Mouse (Mus musculus) limb, embryonic 13.5 days (tissue): ENCODE measurements at regions not wholly inside any gene's neighbourhood (a gene's known extent, or its start where the extent isn't known, plus 50 kb on each side); places are given as distances from the start of the nearest gene placed in this dataset.
"Not testable (repeated sequence)": the region's sequence is repeated elsewhere in the genome, so short reads cannot be mapped to it uniquely, and the experiment has no call there.

Source experiments
- ATAC-seq: fragments of 200-750 bp; cut with Nextera tagmentation; 2 replicates; pipeline ENCODE4 v1.8.0; 2017; ENCODE audit warnings: low read depth, moderate number of reproducible peaks, moderate TSS enrichment; ENCODE audit not compliant: low FRiP score
- H3K27ac ChIP-seq: fragments of 300-500 bp; sonication (generic); 2 replicates; pipeline ENCODE4 v1.5.1; 2015; ENCODE audit warnings: inconsistent platforms, mild to moderate bottlenecking, moderate library complexity
- H3K27me3 ChIP-seq: fragments of 300-500 bp; sonication (generic); 2 replicates; pipeline ENCODE4 v1.6.1; 2015; ENCODE audit warnings: mild to moderate bottlenecking, inconsistent platforms
- H3K36me3 ChIP-seq: fragments of 300-500 bp; sonication (generic); 2 replicates; pipeline ENCODE4 v1.6.1; 2015; ENCODE audit warnings: inconsistent platforms, mild to moderate bottlenecking, moderate library complexity
- H3K4me1 ChIP-seq: fragments of 300-500 bp; sonication (generic); 2 replicates; pipeline ENCODE4 v1.6.1; 2015; ENCODE audit warnings: inconsistent platforms
- H3K4me2 ChIP-seq: fragments of 300-500 bp; sonication (generic); replicated peaks from 2 replicates; pipeline ENCODE4 v1.6.1; 2015; ENCODE audit warnings: inconsistent platforms, mild to moderate bottlenecking, moderate library complexity
- H3K4me3 ChIP-seq: fragments of 300-500 bp; sonication (generic); 2 replicates; pipeline ENCODE4 v1.5.1; 2015; ENCODE audit warnings: moderate library complexity, mild to moderate bottlenecking, inconsistent platforms
- H3K9ac ChIP-seq: fragments of 300-500 bp; sonication (generic); 2 replicates; pipeline ENCODE4 v1.6.1; 2015; ENCODE audit warnings: mild to moderate bottlenecking, inconsistent platforms
- H3K9me3 ChIP-seq: fragments of 300-500 bp; sonication (generic); 2 replicates; pipeline ENCODE4 v1.6.1; 2016; ENCODE audit warnings: inconsistent platforms
- WGBS: fragments of 180-500 bp; shearing (Covaris S2); methylation state at CpG from one replicate; pipeline ENCODE4 v1.1.7; 2015; 5-methylcytosine and 5-hydroxymethylcytosine counted together

DNA sequence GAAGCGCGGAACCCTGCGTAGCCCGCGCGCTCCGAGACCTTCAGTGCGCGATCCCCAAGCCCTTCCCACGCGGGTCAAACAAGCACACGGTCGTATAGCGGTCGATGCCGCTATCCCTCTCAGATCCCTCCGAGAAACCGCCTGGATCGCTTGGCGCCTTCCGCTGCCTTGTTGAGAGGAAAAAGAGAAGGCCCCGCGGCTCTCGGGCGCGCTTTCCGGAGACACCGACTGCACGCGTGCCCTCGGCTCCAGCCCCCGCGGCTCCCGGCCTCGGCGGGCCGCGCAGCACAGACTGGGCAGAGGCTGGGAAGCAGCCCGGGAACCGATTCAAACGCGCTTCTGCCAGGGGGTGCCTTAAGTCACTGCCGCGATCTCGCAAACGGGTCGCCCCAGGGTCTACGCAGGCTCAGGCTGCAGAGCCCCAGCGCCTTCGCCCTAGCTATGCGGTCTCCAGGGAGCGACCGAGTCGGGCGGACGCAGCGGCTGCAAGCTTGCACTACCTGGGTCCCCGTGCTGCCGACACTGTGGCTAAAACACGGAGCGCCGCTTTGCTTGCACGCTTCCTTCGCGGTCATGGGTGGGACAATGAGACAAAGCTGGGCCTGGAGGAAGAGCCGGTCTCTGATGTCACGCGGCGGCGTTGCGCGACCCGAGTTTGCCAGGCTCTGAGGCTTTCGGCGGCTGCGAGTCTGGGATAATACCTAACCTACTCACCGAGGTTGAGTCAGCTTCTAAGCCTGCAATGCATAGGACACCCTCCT is 87.3 kb downstream of the Crisp4 start:
- no peak overlapping the region for H3K27ac ChIP-seq
- peak; percentile 60 for ATAC-seq

GRCm38 (mm10) chr1:18057646-18058210 is 88.0 kb downstream of the Crisp4 start:
- ATAC-seq: peak; percentile 34; the same call in 1 of the 2 replicates
- WGBS: 2% methylated on average over 26 of the region's 26 CpGs
- no peak overlapping the region for H3K27ac ChIP-seq

More for the DNA sequence above, 87.3 kb downstream of the Crisp4 start:
- peaks cover 13% of the 10 kb centered on the region for H3K4me1 ChIP-seq
- no peaks in the 10 kb centered on the region for H3K9me3 ChIP-seq
- peak overlapping the region; percentile 98 for H3K4me2 ChIP-seq
- peak overlapping the region; percentile 63 for H3K4me3 ChIP-seq
- under 1% methylated on average over 77 of the region's 77 CpGs for WGBS
- peak overlapping the region; percentile 69 for H3K9ac ChIP-seq
- H3K36me3 ChIP-seq: no peaks in the 10 kb centered on the region
- peaks cover 48% of the 10 kb centered on the region for H3K27me3 ChIP-seq

DNA sequence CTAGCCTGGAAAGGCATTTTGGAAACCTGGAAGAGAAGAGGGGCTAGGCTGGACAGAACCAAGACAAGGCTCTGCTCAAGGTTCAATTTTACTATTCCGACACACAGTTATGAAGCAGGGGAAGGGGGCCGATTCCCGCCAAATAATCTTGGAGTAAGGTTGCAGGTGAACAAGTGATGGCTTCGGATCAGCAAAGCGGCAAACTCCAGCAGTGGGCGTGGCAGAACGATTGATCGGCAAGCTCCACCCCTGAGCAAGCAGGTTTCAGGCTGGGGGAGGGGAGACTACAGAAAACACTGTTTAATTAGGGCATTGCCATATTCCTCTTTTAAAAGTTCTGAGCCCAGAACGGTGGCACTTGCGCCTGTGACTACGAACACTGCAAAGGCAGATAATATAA is 88.7 kb downstream of the Crisp4 start:
- Histone ChIP-seq H3K4me2 (peak overlapping the region; percentile 98), H3K4me1 (peaks cover 13% of the 10 kb centered on the region), H3K4me3 (peak overlapping the region; percentile 63), H3K27me3 (peaks cover 48% of the 10 kb centered on the region)
- ATAC-seq, H3K9me3 ChIP-seq, H3K36me3 ChIP-seq, H3K27ac ChIP-seq, H3K9ac ChIP-seq: not testable (repeated sequence)
- WGBS: 6% methylated on average over 11 of the region's 11 CpGs

More at GRCm38 (mm10) chr1:18057646-18058210, 88.0 kb downstream of the Crisp4 start:
- H3K9ac ChIP-seq: peak overlapping the region; percentile 69
- H3K9me3 ChIP-seq: no peaks in the 10 kb centered on the region
- peak overlapping the region; percentile 98 for H3K4me2 ChIP-seq
- peaks cover 13% of the 10 kb centered on the region for H3K4me1 ChIP-seq
- H3K27me3 ChIP-seq: peaks cover 48% of the 10 kb centered on the region
- no peaks in the 10 kb centered on the region for H3K36me3 ChIP-seq
- H3K4me3 ChIP-seq: peak overlapping the region; percentile 63

DNA sequence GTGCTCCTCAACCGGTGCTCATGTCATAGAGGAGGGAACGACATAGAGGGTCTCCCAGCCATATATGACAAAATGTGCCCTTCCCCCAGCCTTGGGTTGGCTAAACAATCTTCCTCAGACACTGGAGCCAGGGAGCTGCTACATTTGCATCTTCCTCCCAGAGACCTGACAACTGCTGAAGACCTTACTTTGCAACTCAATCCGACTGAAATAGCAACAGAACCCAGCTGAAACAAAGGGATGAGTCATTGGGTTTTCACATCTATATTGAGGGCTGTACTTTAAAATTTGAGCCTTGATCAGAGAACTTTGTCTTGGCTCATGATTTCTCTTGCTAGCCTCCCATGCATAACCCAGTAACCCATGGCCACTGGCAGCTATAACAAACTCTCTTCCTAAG is 115.5 kb downstream of the Crisp4 start:
- Histone ChIP-seq H3K9me3 (no peaks in the 10 kb centered on the region), H3K27ac (no peak overlapping the region), H3K27me3 (no peaks in the 10 kb centered on the region), H3K36me3 (no peaks in the 10 kb centered on the region), H3K4me3 (no peak overlapping the region), H3K4me1 (no peaks in the 10 kb centered on the region), H3K4me2 (no peak overlapping the region), H3K9ac (no peak overlapping the region)
- 64% methylated on average over 3 of the region's 3 CpGs for WGBS
- no peak for ATAC-seq

GRCm38 (mm10) chr1:18012941-18013340 is 132.8 kb downstream of the Crisp4 start:
- H3K4me3 ChIP-seq, H3K36me3 ChIP-seq, ATAC-seq, H3K9me3 ChIP-seq, H3K27ac ChIP-seq, H3K4me2 ChIP-seq, H3K4me1 ChIP-seq, H3K9ac ChIP-seq, H3K27me3 ChIP-seq: not testable (repeated sequence)

DNA sequence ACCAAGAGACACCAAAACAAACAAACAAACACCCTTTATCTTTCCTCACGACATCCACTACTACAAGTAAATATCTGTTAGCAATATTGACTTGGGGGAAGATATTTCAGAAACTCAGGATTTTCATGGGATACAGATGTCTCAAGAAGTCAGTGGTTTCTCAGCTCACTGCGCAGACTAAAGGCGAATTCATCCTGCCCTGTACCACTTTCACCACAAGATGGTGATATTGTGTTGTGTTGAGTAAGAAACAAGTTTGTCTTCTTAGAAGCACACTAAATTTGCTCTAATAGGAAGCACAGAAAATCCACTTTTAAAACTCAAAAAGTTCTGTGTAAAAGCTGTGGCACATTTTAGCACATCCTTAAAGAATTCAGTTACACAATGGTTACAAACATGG is 165.1 kb downstream of the Crisp4 start:
- 10% methylated on average over 3 of the region's 3 CpGs for WGBS
- peak; percentile 57; the same call in 1 of the 2 replicates for ATAC-seq
- Histone ChIP-seq H3K9ac (no peak overlapping the region), H3K27ac (no peak overlapping the region), H3K9me3 (no peaks in the 10 kb centered on the region), H3K4me3 (no peak overlapping the region), H3K27me3 (no peaks in the 10 kb centered on the region), H3K4me1 (no peaks in the 10 kb centered on the region), H3K36me3 (no peaks in the 10 kb centered on the region), H3K4me2 (no peak overlapping the region)

DNA sequence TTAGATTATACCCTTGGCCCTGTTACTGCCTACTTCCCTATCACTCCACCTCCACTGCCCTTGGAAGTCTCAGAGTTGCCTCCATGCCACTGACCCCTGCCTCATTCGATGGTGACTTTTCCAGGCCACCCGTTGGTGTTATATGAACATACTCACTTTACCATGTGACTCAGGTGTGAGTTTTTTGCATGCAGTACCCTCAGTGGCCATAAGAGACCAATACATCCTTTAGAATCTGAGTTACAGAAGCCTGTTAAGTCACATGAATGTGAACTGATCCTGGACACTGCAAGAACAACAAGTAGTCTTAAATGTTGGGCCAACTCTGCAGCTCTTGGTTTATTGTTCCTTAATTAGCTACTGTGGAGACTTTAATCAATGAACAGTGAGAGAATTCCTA is 167.6 kb downstream of the Crisp4 start:
- 74% methylated on average over 2 of the region's 2 CpGs for WGBS
- Histone ChIP-seq H3K4me2 (no peak overlapping the region), H3K9ac (no peak overlapping the region), H3K4me1 (no peaks in the 10 kb centered on the region), H3K4me3 (no peak overlapping the region), H3K27me3 (no peaks in the 10 kb centered on the region), H3K9me3 (no peaks in the 10 kb centered on the region), H3K36me3 (no peaks in the 10 kb centered on the region), H3K27ac (no peak overlapping the region)
- ATAC-seq: no peak

GRCm38 (mm10) chr1:17956881-17957280 is 188.8 kb downstream of the Crisp4 start:
- H3K4me2 ChIP-seq, H3K9ac ChIP-seq, H3K27me3 ChIP-seq, H3K4me1 ChIP-seq, ATAC-seq, H3K27ac ChIP-seq, H3K9me3 ChIP-seq, H3K4me3 ChIP-seq, H3K36me3 ChIP-seq: not testable (repeated sequence)
- 97% methylated on average over 15 of the region's 21 CpGs for WGBS

DNA sequence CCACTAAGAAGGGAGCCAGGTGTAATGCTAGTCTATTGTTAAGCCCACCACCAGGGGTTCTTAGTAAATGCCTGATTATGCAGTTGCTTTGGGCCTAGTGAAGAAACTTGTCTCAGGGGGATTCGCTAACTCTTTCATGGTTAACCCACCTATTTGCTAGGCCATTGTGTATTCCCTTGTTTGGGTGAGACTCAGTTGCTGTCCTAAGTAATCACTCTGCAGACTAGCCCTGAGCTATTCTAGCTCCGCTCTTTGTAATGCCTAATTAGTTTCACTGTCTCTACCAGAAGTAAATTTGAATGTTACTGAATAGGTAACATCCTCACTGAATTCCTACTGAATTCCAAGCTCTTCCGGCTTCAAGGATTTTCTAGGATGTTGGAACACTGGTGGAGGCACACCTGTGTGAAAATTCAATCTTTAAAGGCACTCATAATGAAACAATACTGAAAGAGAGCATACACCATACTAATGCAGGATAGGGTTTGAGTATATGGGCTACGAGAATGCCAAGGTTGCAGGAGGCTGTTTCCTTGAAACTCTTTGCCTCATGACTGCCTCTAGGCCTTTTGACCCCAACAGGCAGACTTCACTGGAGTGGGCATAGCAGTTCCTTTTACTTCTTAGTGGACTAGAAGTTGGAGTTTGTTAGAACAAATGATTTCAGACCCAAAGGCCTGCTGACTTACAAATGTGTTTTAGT is 213.4 kb downstream of the Crisp4 start:
- not testable (repeated sequence) for H3K4me2 ChIP-seq, H3K9ac ChIP-seq, ATAC-seq, H3K27ac ChIP-seq, H3K4me3 ChIP-seq, H3K36me3 ChIP-seq, H3K27me3 ChIP-seq, H3K9me3 ChIP-seq, H3K4me1 ChIP-seq
- 84% methylated on average over 4 of the region's 4 CpGs for WGBS
